Mouse (Mus musculus): Measurements from ENCODE around the gene Cbfa2t3.
"Not testable (repeated sequence)": the region's sequence is repeated elsewhere in the genome, so short reads cannot be mapped to it uniquely, and the experiment has no call there.

The Cbfa2t3 gene

DNA sequence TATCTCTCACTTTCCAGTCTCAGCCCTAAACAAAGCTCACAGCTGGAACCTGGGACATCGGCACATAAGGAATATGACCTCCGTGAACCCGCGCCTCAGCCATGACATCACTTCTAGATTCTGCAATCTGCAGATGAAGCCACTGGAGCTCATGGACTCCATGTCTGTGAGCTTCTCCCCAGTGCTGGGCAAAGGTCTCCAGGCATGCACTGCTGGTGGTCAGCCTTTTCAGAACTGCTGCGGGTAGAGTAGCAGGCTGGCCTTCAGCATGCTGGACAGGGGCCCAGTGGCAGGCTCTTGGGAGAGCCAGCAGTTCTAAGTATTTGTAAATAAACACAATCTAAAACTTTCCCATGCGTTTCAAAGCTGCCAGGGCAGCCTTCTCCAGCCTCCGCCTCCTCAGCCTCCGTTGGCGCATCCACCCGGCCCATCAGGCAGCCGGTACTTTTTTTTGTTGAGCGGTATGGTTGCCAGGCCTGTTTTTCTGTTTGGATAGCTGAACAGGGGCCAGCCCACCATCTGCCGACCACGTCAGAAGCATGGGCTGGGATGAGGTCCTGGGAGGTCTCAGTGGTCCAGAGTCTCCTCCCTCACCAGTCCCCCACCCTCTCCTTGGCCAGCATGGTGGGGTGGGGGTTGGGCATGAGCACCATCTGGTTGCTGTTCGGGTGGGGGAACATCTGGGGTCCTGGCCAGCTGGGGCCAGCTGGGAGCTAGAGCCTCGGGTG is 59.2 kb downstream of the Cbfa2t3 start:
- DNase-seq (ENCODE audit: low spot score in 2 of 2) = no peak

DNA sequence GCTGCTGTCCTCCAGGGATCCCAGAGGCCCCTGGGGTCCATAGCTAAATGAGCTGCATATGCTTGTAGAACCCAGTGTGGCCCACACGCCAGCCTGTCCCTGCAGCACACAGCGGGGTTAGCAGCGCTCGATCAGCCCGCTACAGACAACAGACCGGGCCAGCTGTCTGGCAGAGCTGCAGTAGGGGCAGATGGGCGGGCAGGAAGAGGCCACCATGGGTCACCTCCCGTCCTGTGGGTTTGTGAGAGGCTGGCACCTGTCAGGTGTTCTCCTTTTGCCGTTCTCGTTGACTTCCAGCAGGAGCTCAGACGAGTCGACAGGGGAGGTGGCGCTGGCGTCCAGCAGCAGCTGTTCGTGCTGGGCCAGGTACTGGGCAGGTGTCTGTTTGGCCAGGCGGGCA is 60.3 kb downstream of the Cbfa2t3 start:
- DNase-seq (ENCODE audit: low spot score in 2 of 2) = no peak

DNA sequence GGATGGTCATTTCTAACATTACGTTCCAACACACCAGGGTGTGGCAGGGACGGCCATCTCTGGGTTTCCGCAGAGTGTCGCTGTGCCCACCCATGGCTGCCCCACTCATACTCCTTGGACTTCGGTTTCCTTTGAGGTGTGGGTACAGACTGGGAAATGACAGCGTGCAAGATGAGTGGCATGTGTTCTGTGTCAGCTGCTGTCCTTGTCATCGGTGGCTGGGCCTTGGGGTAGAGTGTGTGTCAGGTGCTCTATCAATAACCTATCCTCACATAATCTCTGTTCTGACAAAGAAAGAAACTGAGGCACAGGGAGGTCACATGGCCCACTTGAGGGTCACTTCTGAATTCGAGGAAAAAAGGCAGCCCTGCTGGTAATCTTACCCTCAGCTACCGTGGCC is 61.7 kb downstream of the Cbfa2t3 start:
- DNase-seq (ENCODE audit: low spot score in 2 of 2) = no peak

DNA sequence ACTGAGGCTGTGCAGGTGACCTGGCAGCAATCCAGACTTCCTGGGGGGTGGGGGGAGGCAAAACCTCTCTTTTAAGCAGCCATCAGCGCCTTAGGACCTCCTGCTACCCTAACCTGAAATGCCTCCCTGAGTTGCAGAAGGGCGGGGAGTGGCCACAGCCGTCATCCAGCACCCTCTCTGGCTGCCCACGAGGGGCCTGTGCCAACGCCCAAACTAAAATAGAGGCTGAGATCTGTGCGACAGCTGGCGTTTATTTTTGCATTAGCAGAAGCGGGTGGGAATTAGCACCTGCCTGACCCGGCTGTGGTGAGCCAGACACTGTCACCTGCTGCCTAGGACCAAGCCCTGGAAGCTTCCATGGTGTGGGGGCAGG is 62.1 kb downstream of the Cbfa2t3 start:
- DNase-seq (ENCODE audit: low spot score in 2 of 2) = no peak

DNA sequence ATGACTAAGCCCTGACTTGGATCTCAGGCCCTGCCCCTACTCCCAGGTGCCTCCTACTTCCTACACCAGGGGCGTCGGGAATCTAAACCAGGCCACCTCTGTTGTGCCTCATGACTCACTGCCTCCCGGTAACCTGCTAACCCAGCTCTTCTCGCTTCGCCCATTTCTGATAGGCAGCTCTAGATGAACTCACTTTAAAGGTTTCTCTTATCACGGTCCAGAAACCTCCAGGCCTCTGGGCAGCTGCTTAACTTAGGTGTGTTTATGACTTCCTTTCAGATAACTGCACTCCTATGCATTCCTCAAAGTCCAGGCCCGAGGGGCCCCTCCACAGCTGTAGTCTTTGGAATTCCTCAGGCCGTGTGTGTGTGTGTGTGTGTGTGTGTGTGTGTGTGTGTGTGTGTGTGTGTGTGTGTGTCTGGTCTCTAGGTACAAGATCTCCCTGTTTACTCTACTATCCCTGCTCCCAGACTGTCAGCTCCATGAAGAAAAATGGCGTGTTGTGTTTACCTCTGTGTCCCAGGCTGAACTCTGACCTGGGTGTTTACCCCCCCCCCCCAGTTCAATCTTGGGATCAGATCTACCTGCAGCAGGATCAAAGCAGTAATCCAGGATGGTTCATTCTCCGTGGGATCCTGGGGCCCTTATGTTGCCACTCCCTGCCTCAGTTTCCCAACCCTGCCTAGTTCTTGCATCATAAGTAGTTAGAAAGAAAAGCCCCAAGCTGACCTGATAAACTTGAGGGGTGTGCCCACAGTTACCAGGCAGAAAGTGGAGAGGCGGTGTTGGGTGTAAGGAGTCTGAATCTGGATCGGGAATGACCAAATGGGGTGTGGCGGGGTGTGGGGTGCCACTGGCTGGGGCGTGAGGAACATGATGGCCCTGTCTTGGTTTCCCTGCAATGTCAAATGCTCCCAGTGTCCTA is 62.8 kb downstream of the Cbfa2t3 start:
- peak in 1 of 2 experiments; percentile 50 for DNase-seq (ENCODE audit: low spot score in 2 of 2)

DNA sequence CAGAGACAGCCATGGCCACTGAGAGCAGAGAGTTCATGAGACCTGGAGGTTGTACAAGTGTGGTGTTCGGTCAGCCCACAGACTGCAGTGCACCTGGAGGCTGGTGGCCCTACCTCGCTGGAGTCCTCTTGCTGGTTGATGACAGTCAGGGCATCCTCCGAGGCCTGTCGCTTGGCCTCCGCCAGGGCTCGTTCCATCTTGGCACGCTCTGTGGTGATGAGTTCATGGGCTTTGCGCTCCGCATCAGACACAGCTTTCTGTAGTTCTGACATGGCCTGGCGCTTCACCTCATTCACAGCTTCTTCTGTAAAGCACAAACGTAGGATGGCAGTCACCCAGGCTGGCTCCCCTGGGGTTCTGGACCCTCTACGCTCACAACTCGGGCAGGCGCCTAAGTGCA is 65.7 kb downstream of the Cbfa2t3 start:
- DNase-seq (ENCODE audit: low spot score in 2 of 2) = no peak

DNA sequence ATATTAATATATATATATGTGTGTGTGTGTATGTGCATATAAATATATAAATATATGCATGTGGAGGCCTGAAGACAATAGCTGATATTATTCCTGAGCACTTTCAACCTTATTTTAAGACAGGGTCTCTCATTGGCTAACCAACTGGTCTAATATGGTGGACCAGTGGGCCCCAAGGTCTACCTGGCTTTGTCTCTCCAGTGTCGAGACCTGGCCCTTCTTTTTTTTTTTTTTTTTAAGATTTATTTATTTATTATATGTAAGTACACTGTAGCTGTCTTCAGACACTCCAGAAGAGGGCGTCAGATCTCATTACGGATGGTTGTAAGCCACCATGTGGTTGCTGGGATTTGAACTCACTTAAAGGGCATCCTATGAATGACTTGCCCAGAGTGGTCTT is 66.8 kb downstream of the Cbfa2t3 start:
- not testable (repeated sequence) for DNase-seq (ENCODE audit: low spot score in 2 of 2)

DNA sequence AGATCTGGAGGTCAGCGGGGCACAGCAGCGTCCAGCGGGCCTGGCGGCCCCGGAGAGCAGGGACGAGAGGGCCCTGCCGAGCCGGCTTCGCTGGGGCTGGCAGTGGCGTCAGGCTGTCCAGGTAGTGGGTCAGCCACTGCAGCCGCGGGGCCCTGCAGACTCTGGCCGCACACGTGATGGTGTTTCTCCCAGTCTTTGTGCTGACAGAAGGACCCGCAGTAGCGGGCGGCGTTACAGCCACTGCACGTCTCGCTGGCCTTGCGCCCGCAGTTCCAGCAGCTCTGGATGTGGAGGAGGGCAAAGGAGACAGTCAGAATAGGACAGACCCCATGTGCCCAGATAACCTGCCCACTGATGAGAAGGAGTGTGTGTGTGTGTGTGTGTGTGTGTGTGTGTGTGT is 68.2 kb downstream of the Cbfa2t3 start:
- DNase-seq (ENCODE audit: low spot score in 2 of 2) = no peak

DNA sequence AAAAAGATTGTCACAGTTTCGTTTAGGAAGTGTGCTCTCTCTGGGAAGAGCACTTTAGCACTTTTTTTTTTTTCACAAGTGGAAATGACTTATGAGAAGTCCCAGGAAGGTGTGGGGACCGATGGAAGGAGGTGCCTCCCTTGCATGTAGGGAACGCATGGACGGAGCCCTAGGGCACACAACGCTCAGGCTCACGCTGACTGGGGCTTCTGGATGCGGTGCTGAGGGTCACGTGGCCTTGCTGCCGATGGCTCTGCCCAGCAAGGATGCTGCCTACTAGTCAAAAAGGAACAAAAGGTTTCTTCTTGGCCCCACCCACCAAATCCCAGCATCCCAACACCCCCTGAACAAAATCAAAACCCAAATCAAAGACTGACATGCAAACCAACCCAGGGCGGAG is 69.5 kb downstream of the Cbfa2t3 start:
- DNase-seq (ENCODE audit: low spot score in 2 of 2) = no peak

DNA sequence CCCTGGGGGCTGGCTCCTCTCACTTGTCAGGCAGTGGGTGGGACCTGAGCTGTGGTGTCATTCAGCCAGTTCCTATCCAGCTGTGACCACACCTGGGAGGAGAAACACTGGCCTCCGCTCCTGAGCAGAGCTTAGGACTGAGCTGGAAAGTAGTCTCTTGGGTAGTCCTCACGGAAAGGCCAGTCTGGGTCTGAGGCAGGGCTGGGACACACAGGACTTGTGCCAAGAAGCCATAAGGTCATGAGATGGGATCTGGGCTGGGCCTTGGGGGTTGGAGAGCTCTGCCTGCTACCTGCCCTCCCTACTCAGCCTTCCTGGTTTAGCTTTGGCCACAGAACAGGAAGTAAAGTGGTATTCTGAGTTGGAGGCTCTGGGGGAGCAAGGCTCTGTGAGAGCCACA is 72.0 kb downstream of the Cbfa2t3 start:
- DNase-seq (ENCODE audit: low spot score in 2 of 2) = no peak

DNA sequence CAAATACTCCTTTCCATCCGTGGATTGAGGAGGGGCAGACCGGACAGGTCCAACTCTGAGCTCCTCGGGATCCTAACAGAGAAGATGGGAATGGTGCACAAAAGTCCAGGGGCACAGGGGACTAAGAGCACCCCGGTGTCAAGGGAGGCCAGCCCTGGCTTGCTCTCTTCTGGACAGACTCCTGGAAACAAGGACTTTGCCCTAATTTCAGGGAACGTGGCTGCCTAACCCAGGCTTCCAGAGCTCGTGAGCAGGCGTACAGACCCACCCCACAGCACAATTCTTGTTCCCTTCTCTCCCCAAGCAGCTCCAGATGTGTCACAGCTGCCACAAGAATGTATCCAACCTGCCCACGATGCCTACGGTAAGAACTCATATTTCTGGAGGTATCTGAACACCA is 73.1 kb downstream of the Cbfa2t3 start:
- no peak for DNase-seq (ENCODE audit: low spot score in 2 of 2)

DNA sequence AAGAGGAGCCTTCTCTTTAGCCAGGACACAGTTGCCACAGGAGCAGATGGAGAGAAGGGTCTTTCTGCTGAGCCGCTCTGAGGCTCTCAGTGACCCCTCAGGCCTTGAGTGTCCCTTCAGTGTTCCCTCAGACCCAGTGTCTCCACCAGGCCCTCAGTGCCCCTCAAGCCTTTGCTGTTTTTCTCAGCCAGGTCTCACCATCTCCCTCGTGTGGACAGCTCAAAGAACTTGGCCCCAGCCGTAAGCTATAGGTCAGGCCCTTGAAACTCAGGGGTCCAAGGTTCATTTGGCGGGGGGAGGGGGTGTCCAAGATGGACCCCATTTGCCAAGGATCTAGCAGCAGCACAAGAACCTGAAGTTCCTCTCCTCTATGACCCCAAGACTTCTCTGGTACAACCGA is 74.3 kb downstream of the Cbfa2t3 start:
- no peak for DNase-seq (ENCODE audit: low spot score in 2 of 2)

DNA sequence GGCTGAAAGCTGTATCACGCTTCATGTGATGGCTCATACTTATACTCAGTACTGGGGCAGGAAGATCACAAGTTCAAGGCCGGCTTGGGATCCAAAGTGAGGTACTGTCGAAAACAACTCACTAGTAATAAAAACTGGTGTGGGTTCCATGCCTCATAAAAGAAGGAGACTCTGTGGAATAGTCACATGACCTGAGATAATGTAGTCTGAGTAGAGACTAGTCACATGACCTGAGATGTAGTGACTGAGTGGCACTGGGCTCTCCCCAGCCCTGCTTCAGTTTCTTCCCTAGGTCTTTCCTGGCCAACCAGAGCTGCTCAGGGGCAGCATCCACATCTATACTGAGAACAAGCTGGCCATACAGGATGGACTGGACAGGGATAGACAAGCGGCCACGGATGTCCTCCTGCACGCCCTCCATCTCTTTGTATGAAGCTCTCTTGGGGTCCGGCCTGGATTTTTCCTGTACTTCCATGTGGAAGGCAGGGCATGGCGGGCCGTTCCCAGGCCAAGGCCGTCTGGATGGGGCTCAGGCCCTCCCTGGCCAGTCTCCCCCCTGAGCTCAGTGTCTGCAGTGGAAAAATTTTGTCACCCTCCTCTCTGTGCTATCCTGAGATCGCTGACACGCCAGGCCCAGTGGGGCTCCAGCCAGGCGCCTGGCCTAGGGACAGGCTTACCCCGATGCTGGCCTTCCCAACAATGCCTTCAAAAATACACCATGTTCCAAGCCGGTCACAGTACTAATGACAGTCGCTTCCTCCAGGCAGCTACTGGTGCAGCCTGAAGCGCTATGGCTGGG is 74.9 kb downstream of the Cbfa2t3 start:
- DNase-seq (ENCODE audit: low spot score in 2 of 2) = no peak

DNA sequence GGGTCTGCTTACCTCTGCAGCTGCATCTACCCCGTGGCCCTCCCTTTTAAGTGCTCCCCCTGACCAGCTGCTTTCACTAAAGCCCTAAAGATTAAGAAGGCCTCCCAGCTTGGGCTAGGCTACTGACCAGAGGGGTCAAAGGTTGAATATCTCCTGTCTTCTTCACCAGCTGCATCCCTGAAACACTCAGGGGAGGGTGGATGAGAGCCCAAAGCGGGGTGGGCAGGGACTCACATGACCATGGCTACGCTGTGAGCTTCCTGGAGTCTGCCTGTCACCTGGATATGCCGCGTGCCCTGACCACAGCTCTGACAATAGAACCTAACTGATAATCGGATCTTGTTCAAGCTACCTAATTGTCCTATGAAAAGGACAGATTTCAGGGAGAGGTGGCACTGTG is 76.2 kb downstream of the Cbfa2t3 start, which contains the start of gene Pabpn1l:
Pabpn1l (minus strand) TSS at position 13 of the 400 bp plus-strand sequence.
- no peak for DNase-seq (ENCODE audit: low spot score in 2 of 2)

DNA sequence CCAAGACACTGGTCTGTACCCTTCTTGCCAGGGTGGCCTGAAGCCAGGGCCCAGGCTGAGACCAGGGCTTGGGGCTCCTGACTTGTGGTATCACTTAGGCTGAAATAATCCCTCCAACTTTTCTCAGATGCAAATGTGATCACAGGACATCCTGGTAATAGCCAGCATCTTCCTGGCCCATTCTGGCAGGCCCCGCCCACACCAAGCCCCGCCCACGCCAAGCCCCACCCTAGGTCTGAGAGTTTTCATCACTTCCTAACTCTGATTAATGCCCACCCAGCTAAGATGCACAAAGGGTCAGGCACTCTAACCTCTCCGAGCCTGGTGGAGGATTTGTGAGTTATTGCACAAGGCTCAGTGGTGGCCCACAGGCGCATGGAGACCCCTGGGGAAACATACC is 78.5 kb downstream of the Cbfa2t3 start:
- peak in 1 of 2 experiments; percentile 54 for DNase-seq (ENCODE audit: low spot score in 2 of 2)

DNA sequence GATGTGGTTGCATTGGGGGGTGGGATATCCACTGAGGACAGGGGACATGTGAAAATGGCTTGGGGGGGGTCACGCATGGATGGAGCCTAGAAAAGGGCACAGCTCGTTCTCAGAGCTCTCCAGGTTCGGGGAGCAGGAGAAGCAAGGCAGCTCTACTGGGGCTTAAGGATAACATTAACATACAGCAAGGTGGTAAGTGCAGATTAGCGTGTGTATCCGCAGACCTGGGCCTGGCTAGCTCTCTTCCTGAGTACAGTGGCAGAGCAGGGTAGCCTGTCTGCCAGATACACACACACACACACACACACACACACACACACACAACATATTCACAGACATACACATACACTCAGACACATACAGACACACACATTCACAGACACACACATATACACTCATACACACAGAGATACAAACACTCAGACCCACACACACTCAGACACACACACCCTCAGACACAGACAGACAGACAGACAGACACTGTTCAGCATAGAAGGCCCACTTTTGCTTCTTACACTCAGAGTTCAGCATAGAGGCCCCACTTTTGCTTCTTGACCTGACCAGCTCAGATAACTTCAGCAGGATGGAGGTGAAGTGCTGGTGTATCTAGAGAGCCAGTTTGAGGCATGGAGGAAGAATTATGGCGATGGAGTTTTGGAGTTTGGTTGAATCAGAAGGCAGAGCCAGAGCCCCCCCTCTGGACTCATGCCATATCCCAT is 80.1 kb downstream of the Cbfa2t3 start:
- peak in 1 of 2 experiments; percentile 62 for DNase-seq (ENCODE audit: low spot score in 2 of 2)

DNA sequence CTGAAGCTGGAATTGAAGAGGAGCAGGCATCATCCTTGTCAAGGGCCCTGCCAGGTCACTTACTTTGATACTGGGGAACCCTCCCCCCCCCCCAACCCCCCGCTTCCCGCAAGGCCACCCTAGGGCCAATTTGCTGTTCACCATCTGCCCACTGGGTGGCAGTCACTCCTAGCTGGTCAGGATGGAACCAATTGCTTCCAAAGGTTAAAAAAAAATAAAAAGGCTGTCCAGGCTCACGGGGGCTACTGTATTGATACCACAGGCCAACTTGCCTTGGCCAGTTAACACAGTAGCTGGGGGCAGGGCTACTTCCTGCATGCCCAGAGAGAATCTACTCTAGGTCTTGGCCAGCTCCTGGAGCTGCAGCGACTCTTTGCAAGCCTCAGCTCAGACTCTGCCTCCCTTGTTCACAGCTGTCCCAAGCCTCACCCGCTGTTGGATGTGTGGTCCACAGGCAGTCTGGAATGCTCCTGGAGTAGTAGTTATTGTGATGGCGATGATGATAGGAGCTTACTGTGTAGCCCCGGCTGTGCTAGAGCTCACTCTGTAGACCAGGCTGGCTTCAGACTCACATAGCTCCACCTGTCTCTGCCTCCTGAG is 80.9 kb downstream of the Cbfa2t3 start:
- DNase-seq (ENCODE audit: low spot score in 2 of 2) = peak; percentile 87 to 92

DNA sequence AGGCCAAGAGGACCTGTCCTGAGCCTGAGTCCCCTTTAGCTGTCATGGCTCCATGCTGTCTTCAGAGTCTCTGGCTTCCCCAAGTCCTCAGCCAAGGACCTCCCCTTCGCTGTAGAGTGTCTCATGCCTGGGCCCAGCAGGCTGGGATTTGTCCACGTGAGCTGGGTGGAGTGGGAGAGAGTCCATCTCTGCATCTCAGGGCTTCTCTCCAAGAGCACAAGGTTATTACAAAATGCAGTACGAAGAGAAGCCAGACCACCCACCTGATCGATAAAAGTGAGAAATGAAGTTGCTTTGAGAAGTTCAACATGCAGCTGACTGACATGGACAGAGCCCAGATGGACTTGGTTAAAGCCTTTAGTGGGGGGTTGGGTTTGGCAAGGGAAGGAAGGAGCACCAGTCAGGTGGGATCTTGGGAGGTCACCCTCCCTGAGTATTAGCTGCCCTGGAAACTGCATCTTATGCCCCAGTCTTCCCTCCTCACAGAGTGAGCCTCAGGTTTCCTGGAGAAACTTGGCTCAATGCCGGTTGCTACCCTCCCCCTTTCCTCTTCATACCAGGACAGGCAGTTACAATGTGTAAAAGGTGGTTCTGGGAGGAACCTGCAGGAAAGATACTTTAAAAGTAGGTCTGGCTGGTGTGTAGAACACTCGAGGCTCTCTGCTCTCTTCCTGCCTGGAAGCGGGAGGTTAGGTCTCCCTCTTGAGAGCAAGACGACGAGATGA is 82.6 kb downstream of the Cbfa2t3 start:
- no peak for DNase-seq (ENCODE audit: low spot score in 2 of 2)

DNA sequence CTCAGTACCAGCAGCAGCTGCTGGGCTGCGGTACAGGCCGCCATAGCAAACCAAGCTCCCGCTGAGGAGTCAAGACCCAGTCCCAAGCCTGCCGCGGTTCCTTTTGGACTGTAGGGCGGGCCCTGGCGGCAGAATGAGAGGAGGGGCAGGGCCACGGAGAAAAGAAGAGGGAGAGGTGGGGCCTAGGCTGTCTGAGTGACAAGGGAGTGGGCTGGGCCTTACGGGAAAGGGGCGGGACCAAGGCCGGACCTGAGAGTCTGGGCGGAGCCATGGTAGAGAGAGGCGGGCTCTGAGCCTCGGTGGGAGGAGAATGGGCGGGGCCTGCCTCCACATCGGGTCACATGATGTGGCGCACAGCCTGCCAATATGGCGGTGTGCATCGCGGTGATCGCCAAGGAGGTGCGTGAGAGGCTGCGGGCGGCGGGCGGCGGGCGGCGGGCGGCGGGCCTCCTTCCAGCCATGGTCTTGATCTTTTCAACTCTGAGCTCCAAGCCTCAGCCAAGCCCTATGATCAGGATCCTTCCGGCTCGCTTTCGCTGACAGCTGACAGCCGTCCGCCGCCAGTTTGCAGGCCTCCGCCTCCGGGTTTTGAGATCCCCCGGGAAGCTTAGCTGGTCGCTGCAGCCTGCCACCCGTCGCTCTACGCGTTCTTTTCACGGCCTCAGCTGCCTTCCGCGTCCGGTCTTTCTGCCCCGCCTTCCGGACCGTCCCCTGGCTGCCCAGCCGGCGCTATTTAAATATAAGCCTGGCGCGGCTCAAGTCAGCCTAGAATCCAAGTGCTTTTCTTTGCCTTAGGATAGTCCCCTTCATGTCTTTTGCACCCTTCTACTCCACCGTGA is 87.4 kb downstream of the Cbfa2t3 start, which contains the start of the genes Galns and Trappc2l:
Galns (minus strand) TSS at position 169 of the 839 bp plus-strand sequence.
Trappc2l (plus strand) TSS at position 346 of the 839 bp plus-strand sequence.
- DNase-seq (ENCODE audit: low spot score in 2 of 2) = peak; percentile 91 to 97
